Mouse (Mus musculus) embryonic facial prominence, embryonic 11.5 days (tissue): ENCODE measurements around the gene Lrfn2. TPM values are rescaled to one million over a fixed set of nuclear protein-coding genes. Genes with fewer than 3 reads are reported as not detected.

Experiments used
- microRNA-seq: library from miRNA; unstranded; fragments of <30 nt; microRNA quantifications from one replicate; pipeline ENCODE4, GENCODE M21; 2016; ENCODE audit warnings: borderline number of aligned reads
- polyA plus RNA-seq: library from polyadenylated mRNA; unstranded; fragments of >200 nt; fragmentation: Nextera tagmentation; extraction: Ambion mirVana; gene quantifications from 2 replicates; pipeline ENCODE4 v1.2.1, GENCODE M21; 2014

The Lrfn2 gene
- polyA plus RNA-seq, 1 experiment from 2014 or later: 0.18 TPM

Small RNA genes within 50 kb of the gene (microRNA-seq; reads per million reads assigned to microRNA genes)
- gene Gm44304: not detected
